Mouse (Mus musculus): ENCODE measurements around the gene Rnf207.

DNA sequence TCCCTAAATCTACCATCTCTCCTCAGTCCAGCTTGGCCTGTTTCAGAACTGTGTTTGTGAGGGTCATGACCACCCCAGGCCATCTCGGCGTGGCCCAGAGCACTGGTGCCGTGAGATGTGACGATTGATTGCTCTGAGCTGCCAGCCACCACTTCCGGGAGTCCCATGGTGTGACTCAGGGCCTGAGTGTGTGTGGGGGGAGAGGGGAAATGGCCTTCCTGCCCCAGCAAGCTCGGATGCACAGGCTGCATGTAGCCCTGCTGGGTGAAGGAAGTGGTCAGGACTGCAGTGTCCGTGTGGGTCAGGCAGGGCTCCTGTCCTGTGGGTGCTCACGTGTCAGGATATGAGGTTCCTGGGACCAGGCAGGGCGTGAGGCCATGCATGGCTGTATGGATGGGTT lies 43.4 kb upstream of the Rnf207 start:
- no peak for TF ChIP-seq EP300 (IDR thresholded peaks at IDR 0.05; ENCODE audit: low read depth)
- TF ChIP-seq CTCF (IDR thresholded peaks at IDR 0.05; ENCODE audit: low read depth): no peak

Measured in liver, embryonic 14.5 days (tissue).